Mouse (Mus musculus) cerebellum, adult 11-12 months (tissue): ENCODE results near the gene Wfdc2.

Source experiments
- DNase-seq: peaks from one replicate; pipeline ENCODE4 v3.0.0; 2022

Wfdc2 gene

DNA sequence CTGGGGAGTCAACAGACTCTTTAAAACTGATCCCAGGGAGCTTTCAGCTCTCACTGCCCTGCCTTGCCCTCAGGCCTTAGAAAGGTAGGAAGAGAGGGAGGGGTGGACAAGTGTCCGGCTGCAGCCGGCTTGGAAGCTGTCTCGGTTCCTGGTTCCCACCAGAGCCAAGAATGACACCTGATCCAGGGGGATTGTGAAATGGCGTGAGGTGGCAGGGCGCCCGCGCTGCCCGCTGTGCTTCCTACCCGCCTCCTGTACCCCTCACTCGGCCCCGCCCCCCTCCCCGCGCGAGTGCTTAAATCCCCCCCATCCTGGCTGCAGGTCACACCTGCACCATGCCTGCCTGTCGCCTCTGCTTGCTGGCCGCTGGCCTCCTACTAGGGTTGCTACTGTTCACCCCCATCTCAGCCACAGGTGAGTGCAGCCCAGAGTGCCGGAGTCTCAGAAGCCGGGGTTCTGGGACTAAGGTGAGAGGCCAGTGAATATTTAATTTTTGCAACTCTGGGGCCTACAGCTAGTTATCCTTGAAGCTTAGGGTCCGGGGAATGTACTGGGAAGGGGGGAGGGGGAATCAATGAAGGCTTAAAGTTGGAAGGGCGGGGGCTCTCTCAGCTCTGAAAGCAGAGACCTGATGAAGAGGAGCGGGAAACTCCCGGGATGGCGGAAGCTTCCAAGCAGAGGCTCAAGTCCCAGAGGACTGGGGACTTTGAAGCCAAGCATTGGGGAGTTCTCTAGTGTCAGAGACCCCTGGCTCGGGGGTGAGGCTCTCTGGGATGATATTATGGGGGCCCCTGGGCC lies at the start of gene Wfdc2:
Wfdc2 (plus strand) TSS at position 23 of the 798 bp plus-strand sequence.
- DNase-seq: no peak

DNA sequence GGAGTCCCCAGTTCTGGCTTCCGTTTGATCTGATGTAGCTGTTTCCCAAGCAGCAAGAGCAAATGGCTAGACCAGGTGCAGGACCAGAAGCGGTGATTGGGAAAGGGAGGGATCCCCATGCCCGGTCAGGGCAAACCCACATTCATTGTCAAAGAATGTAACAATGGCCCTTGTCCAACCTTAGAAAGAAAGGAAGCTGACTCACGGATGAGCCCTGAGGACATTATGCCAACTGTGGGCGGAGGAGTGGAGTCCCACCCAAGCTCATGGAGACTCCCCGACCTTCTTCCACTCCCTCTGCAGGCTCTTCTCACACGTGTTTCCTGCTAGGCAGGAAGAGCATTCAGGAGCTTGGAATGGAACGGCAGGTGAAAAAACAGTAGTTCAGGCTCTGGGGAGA lies 48.8 kb upstream of the Wfdc2 start:
- no peak for DNase-seq

DNA sequence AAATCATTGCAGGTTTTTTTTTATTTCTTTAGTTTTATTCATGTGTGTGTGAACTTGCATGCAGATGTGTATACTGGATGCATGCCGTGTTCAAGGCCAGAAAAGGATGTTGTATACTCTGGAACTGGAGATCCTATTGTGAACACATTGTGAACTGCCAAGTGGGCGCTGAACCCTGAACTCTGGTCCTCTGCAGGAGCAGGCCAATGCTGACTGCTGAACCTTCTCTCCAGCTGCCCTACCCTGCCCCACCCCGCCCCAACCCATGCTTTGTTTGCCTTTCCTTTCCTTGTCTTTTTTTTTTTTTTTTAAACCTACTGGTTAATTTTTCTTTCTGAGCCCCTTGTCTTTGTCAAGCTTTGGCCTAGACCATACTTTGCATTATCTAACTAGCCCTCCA lies 47.3 kb upstream of the Wfdc2 start:
- DNase-seq: no peak

DNA sequence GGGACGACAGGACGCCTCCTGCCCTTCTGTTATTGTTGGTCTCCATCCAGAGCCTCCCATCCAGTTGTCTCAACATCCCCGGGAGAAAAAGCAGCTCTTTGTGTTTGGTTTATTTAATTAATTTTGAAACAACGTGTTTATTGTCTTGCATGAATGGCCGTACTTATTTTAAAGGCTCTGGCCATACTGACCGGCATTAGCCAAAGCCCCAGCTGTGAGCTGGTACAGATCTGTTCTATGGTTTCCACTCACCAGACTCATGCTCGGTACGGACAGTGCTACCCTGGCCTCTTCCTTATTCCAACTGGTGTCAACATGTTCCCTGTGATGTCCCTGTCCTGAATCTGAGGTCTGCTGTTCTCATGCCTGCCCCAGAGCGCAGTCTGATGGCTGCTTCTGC lies 46.3 kb upstream of the Wfdc2 start:
- no peak for DNase-seq

DNA sequence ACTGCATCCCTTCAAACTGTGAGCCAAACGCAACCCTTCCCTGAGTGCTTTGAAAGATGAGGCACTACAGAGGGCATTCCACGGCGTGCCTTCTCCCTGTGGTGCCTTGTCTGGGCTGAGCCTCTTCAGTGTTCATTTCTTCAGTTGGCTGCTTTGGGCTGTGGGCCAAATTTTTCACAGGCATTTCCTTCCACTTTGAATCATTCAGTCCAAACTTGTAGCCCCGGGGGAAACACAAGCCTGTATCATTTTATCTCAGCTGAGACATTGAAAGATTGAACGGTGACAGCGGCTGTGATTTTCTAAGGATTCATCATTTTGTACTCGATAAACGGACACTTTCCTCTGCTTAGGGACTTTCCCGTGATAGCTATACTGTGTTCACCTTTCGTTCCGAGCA lies 45.6 kb upstream of the Wfdc2 start:
- DNase-seq: no peak

DNA sequence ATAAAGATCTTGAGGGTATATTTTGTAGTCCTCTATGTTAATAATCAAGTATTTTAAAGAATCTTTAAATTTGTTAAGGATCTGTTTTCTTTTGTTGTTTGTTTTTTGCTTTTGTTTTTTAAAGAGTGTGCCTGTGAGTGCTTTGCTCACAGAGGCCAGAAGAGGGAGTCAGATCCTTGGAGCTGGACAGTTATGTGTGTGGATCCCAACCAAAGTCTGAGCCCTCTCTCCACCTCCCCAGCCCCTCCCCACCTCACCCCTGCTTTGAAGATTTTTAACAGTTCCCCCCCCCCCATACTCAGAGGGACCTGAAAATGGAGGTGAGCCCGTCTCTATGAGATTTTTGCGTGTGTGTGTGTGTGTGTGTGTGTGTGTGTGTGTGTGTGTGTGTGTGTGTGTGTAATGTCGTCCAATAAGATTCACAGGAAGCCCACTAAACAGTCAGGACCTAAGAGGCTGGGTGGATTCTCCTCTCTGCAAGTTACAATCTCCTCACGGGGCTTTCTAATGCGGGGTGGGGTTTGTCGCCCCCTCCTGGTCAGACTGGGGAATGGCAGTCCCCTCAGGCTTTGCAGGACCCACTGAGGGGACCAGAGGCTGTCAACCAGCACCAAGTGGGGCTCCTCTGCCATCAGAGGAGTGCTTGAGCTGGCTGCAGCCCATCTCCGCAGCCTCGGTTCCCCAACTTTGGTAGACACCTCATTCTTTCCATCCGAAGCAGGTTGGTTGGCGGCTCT lies 44.6 kb upstream of the Wfdc2 start:
- DNase-seq: peak; percentile 27

DNA sequence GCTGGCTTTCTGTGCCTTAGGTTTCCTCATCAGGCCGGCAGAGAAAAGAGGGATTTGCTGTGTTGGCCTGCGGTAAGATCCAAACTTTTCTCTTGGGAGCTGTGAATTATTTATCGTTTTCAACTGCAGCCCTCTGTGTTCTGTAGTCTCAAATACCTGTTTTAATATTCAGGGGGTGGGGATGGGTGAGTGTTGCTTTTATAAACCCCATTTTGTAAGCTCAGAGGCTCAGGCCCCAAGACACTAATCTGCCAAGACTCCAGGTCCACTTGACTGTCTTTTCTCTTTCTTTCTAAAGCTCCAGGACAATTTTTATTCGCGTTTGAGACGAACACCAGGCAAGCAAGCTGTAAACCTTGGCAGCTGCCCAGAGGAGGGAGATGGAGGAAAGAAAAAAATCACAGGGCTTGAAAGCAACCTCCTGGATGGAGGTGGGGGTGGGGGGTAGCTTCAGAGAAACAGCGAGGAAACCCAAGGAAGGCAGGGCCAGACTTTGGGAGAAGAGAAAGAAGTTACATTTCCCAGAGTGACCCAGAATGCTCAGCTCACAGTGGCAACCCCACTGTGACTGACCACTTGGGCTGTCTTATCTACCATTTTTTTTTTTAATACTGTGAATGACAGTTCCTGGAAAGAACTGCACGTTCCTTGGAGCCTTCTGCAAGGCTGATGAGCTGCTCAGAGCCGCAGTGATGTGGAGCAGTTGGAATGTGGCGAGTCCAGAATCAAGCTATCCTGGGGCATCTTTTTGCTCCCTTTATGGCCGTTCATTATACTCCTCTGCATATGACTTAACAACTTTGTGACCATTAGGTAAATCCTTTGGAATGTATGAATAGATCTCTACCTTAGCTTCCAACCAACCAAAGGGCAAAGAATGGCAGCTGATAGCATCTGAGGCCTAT lies 43.7 kb upstream of the Wfdc2 start:
- DNase-seq: no peak

DNA sequence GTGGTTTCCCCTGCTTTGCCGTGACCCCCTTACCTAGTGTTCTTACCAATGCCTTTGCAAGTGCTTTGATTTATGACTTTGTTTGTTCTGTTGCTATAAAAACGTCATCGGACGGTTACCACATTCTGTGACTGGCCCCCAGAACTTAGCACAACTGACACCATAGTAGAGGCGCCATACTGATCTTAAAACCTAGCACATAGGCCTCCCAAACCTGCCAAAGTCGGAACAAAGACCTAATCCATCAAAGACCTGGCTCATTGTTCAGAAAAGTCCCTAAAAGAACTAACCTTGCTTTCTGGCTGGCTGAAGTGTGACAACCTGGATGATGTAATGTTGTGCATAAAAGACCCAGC lies 43.1 kb upstream of the Wfdc2 start:
- no peak for DNase-seq

DNA sequence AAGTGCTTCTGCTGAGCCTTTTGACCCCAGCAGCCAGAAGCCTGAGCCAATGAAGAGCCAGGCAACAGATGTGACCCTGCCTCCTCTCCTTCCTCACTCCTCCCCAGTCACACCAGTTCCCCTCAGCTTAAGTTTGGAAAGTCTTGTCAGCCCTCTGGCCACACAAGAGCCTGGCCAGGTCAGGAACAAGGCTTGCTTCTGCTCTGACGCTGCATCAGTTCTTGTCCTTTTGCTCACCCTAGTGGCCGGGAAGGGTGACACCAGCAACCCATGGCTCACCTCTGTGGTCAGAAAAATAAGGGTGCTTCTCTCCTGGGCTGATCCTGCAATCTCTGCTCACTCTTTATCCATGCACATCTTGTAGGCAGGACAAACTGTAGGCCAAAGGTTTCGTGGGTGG lies 41.4 kb upstream of the Wfdc2 start:
- no peak for DNase-seq

DNA sequence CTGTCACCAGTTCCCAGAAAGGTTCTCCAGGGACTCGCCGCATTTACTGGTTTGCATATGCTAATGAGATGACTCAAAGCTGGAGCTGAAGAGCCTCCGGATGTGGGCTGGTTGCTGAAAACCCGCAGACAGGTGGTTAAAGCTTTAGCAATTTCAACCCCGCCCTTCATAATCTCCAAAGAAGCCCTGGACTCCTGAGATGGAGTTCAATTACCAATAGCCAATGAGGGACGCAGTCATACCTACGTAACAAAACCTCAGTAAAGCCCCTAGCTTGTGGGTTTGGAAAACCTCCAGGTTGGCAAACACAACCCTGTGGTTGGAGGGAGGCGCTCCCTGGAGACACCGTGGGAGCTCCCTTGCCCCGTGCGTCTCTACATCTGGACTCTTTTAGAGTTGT lies 40.4 kb upstream of the Wfdc2 start:
- DNase-seq: no peak

DNA sequence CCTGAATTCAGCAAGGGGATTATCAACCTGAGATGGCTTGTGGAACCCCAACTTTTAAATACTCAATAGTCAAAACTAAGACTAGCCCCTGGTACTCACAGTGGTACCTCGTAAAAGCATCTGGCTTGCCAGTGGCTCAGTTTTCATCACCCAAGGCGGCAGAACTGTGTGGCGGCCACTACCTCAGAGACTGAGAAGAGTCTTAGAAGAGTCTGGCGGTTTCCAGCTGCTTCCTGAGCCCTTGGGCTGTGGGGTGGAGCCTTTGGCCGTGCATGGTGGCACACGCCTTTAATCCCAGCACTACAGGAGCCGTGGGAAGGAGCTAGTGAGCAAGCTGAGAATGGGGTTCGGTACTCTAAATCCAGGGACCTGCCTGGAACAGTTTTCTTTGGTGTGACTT lies 39.9 kb upstream of the Wfdc2 start:
- no peak for DNase-seq

DNA sequence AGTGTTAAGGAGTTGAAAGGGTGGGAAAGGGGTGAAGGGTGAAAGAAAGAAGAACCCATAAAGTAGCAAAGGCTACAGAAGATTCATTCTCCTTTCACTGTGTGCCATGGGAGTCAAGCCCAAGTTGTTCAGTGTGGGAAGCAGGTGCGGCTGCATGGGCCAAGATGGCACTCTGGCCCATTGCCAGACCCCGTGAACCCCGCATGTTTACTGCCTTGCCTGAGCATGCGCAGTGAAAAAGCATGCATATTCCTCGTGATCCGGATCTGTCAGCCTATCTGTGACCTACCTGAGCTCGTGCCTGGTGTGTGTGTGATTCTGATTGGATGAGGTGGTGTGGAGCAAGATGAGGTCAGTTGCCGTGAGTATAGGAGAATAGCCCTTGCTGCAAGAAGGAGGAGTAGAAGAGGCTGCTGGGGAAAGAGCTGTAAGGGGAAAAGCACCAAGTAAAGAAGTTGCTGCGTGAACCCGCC lies 38.9 kb upstream of the Wfdc2 start:
- DNase-seq: peak; percentile 29

DNA sequence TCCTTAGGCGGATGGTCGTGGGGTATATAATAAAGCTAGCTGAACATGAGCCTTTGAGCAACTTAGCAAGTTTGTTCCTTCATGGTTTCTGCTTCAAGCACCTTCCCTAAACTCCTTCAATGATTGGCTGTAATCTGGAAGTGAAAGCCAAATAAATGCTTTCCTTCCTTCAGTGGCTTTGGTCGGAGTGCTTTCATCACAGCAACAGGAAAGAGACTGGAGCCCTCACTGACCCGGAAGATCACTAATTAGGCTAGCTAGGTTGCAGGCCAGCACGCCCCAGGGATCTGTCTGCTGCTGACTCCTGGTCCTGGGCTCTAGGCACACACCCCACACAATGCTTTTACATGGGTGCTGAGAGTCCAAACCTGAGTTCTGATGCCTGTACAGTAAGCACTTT lies 33.7 kb upstream of the Wfdc2 start:
- no peak for DNase-seq

DNA sequence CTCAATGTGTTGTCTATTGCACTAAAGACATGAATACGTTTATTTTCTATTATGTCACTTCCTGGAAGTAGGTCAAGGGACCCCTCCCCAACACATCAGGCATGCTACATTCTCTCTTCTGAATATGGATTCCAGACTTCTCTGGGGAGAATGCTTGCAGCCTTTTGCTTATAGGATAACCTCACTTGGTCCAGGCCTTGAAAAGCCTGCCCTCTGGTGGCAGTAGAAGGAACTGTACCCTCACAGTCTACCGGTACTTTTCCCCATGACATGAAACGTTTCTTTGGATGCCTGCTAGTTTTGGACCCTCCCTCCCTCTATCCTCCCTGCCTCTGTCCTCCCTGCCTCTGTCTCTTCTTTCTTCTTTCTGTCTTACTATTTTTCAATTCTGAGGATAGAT lies 31.0 kb upstream of the Wfdc2 start:
- DNase-seq: peak; percentile 50

DNA sequence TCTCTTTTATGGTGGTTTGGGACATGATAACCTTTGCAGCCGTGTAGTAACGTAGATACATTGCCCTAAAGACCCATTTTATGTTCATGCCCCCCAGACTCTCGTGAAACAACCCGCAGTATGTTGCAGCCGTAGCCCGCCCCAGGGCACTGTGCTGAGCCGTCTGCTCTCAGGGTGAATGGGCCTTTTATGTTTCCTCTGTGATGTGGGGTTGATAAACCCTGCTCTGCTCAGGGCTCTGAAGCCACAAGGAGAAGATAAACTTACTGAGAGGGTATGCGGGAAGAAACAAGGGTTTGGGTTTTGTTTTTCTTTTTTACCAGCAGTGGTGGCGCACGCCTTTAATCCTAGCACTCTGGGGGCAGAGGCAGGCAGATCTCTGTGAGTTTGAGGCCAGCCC lies 27.9 kb upstream of the Wfdc2 start:
- DNase-seq: no peak

DNA sequence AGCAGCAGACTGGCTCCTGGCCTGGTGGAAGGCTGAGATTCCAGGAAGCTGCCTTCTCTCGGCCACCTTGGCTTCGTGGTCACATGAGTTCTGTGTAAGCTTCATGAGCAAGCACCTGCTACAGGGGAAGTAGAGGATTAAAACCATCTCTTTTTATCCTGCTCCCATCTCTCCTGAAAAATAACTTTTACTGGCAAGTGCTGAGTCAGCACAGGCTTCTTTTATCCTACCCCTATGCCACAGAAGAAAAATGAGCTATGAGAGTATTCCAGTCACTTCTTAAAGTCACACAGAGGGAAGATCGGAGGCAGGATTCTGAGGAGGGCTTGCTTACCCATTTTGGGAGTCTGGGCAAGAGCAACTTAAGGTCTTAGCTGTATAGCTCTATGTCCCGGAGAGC lies 25.2 kb upstream of the Wfdc2 start:
- no peak for DNase-seq

DNA sequence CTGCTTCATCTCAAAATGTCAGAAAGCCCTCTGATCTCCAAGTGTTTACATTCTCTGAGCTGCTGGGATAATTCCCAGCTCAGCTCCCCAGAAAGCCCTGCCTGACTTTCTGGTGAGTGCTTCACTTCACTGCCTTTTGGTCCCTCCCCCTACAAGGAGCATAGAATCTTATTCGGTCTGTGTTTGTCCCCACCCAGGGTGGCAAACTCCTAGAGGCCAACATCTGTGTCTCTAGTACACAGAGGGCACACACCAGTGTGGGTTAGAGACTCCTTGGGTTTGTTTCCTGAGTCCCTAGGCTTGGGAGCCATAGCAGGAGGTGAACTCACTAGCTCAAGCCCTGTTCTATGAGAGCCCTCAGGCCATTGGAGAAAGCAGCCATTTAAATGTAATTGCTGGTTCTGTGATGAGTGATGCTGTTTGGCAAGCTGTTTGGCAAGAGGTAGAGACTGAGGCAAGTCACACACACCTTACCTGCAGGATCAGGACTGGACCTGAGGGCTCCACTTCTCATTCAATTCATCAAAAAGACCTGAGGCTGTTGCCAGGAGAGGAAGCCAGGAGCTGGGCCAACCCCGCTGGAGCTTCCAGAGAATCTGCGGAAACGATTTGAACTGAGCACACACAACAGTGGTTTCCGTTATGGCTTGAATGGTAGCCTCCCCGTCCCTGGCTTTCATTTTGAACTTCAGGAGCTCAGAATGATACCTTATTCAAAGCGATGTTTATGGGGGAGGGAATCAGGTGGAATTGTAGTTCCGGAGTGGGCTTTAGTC lies 21.4 kb upstream of the Wfdc2 start:
- DNase-seq: no peak

DNA sequence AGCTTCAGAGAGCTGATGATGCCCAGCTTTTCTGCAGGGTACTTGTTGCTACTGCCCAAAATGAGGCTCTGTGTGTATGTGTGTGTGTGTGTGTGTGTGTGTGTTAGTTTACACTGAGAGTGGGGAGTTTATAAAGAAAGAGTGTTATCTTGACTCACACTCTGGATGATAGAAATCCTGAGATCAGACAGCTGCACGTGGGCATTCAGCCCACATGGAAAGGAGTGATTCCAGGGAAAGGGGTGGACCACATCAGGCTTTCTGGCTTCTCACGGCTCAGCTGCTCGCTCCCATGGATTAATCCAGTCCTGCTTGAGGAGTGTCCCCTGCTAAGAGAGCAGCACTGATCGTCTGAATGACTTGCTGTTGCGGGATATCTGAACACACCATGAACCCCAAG lies 20.1 kb upstream of the Wfdc2 start:
- no peak for DNase-seq

DNA sequence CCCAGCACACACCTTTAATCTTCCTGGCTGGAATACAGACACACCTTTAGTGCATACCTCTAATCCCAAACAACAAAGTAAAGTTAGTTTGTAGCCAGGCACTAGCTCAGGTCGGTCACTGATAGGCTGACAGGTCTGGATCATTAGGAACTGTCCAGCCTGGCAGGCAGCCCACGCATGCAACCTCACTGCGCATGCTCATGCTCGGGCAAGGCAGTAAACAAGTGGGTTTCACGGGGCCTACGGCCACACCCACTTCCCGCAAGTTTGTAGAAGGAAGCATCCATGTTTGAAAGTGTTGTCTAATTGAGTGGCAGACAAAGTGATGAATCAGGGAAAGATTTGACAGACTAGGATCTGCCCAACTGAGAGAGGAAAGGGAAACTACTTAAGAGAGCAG lies 19.6 kb upstream of the Wfdc2 start:
- no peak for DNase-seq

DNA sequence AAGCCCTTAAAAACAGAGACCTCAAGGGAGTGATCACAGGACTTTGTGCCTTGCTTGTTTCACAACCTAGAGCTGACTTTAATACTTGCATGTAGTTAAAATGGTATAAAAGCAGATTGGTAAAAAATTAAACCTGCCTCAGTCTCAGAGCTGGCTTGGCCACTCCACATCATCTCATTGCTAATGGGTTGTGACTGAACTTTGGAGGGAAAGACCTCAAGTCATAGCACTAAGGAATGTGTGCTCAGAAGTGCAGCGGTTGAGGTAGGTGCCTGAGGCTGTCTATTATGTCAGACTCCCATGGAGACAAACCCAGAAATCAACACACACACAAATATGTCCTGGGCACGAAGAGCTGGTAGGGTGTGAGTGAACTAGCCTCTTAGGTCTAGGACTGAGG lies 18.5 kb upstream of the Wfdc2 start:
- DNase-seq: no peak

DNA sequence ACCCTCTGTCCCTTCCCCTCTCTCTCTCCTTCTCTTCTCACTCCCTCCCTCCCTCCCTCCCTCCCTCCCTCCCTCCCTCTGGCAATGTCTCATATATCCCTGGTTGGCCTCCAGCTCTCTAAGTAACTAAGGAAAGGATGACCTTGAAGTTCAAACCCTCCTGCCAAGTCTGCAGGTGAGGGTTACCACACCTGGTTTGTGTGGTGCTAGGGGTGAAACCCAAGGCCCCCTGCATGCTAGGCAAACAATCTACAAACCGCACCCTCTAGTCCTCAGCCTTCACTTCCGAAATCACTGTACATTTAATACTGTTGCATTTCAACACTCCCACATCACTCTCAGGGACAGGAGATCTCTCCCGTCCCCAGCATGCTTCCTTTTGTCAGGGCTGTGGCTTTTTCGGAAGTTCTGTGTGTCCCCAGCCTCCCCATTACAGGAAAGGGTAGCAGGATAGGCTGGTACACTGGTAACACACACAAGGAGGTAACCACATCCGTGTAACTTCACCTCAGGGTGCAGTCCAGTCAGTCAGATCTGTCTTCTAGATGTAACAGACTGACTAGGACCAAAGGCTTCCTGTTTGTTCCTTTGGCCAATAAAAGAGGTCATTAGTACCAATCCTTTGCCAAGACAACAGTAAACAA lies 17.6 kb upstream of the Wfdc2 start:
- no peak for DNase-seq

DNA sequence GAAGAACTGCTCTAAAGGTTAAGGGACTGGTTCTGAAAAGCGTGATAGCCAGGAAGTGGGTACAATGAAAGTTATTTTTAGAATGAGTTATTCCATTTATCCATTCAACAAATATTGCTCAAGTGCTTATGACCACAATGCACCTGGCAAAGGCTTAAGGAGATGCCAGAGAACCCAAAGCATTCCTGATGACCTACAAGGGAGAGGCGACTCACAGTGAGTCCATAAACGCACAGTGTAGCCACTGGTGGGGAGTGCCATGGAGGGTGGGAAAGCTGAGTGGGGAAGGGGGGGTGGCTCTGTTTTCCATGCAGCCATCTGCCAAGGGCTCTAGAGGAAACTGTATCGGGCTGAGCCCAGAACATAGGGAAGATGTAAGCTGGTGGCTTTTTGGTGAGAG lies 12.9 kb upstream of the Wfdc2 start:
- DNase-seq: no peak
